Mouse (Mus musculus) kidney, adult 2 months (tissue): ENCODE measurements at regions not wholly inside any gene's neighbourhood (a gene's known extent, or its start where the extent isn't known, plus 50 kb on each side); places are given as distances from the start of the nearest gene placed in this dataset.

Experiments used
- CTCF ChIP-seq: fragments of 200-500 bp; conservative IDR thresholded peaks from 2 replicates; pipeline ENCODE4 v1.5.1; 2011; ENCODE audit warnings: low read depth, mild to moderate bottlenecking, control low read depth, low read length, moderate library complexity, mixed read lengths; ENCODE audit not compliant: insufficient read depth, insufficient read length
- POLR2A ChIP-seq: fragments of 200-500 bp; IDR thresholded peaks from one replicate; pipeline ENCODE4 v1.6.1; 2011; ENCODE audit warnings: low read depth, low read length, control low read depth

DNA sequence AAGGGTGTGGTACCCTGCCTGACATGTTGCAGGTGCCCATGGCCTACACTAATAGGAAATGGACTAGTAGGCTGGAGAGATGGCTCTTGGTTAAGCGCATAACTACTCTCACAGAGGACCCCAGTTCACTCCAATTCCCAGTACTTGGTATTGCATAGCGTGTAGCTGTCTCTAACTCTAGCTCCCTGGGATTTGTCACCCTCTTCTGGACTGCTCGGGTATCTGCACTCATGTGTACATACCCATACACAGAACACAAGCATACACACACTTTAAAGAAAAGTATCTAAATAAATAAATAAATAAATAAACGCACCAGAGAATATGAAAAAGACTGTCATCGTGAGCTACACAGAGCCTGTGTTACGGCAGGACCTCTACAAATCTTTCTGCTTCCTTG, 143.8 kb upstream of the Mycn start:
- TF ChIP-seq CTCF (no peak), POLR2A (no peak)
